30 mouse cellular contexts compared by ENCODE assay signal in genomic region chr2:150810603-150811002, GRCm38 (mm10). TPM values are rescaled to one million over a fixed set of nuclear protein-coding genes. Genes with fewer than 3 reads are reported as not detected.
DNase-seq lines count a peak whose midpoint lies in the region; ATAC-seq and TF ChIP-seq lines count a peak whose summit lies in the region.
"Had no signal": no experiment of that assay in that cellular context is flagged by ENCODE, and none has a peak within 500 bp of the region (broad histone marks: within the 10 kb centered on the region; RNA-seq: fewer than 3 reads in every experiment).

No protein-coding gene starts in this region.

- DNase-seq in liver, result peak; percentile 22
- DNase-seq in kidney, adult 11 months, result no peak
- DNase-seq in B cell, adult 2 months, result no peak
- no peak for DNase-seq in thymus, postnatal 36 days
- DNase-seq: adrenal gland, postnatal 36 days; cerebellum, adult 8-10 months; cerebellum, postnatal 25 days; embryo, embryonic 11 days; gastrocnemius, postnatal 14 days; heart, adult 11 months; kidney, postnatal 14 days; layer of hippocampus, adult 9-11 months; spleen, adult 18-20 months; thymus, adult 18-20 months; thymus, postnatal 4 days had no signal

- H3K27me3 ChIP-seq in intestine, postnatal 0 days (replicated peaks; ENCODE audit: control insufficient read depth, insufficient read depth, low read length), result no peaks in the 10 kb centered on the region
- no peaks in the 10 kb centered on the region for H3K27me3 ChIP-seq in intestine, embryonic 16.5 days (replicated peaks; ENCODE audit: control insufficient read depth, insufficient read depth, low read length)
- H3K27me3 ChIP-seq in liver, embryonic 16.5 days (ENCODE audit: control insufficient read depth, insufficient read depth, low read depth, low read length), result no peaks in the 10 kb centered on the region
- H3K27me3 ChIP-seq: embryonic facial prominence, embryonic 12.5 days; heart, embryonic 15.5 days; hindbrain, embryonic 12.5 days; intestine, embryonic 15.5 days; limb, embryonic 15.5 days; lung, embryonic 15.5 days; midbrain, embryonic 12.5 days; neural tube, embryonic 15.5 days had no signal

- H3K4me1 ChIP-seq in intestine, postnatal 0 days (replicated peaks; ENCODE audit: control insufficient read depth, insufficient read depth, low read length), result no peaks in the 10 kb centered on the region
- H3K4me1 ChIP-seq in intestine, embryonic 16.5 days (ENCODE audit: control insufficient read depth, insufficient read depth, low read length), result no peaks in the 10 kb centered on the region
- no peaks in the 10 kb centered on the region for H3K4me1 ChIP-seq in liver, embryonic 16.5 days (ENCODE audit: control insufficient read depth, low read depth, low read length)
- H3K4me1 ChIP-seq: embryonic facial prominence, embryonic 12.5 days; heart, embryonic 10.5 days; heart, embryonic 15.5 days; hindbrain, embryonic 12.5 days; intestine, embryonic 15.5 days; limb, embryonic 10.5 days; limb, embryonic 15.5 days; lung, embryonic 15.5 days; midbrain, embryonic 12.5 days; neural tube, embryonic 15.5 days had no signal

- ATAC-seq in intestine, postnatal 0 days, result no peak
- no peak for ATAC-seq in intestine, embryonic 16.5 days
- peak; percentile 42; the same call in 1 of the 2 replicates for ATAC-seq in liver, embryonic 16.5 days (ENCODE audit: low read depth)
- ATAC-seq: forebrain, embryonic 14.5 days; hindbrain, postnatal 0 days; intestine, embryonic 15.5 days had no signal

- H3K4me2 ChIP-seq in intestine, postnatal 0 days (replicated peaks; ENCODE audit: low read depth), result no peak overlapping the region
- no peak overlapping the region for H3K4me2 ChIP-seq in intestine, embryonic 16.5 days (ENCODE audit: low read depth, low read length)
- H3K4me2 ChIP-seq in liver, embryonic 16.5 days (ENCODE audit: low read depth, low read length), result no peak overlapping the region
- H3K4me2 ChIP-seq: embryonic facial prominence, embryonic 12.5 days; heart, embryonic 15.5 days; hindbrain, embryonic 12.5 days; intestine, embryonic 15.5 days; limb, embryonic 15.5 days; lung, embryonic 15.5 days; midbrain, embryonic 12.5 days; neural tube, embryonic 15.5 days had no signal

- H3K27ac ChIP-seq in intestine, postnatal 0 days (ENCODE audit: low read depth, low read length), result 0 out of 2 replicates have a peak overlapping the region, but pooled peaks have one; percentile 7
- H3K27ac ChIP-seq in intestine, embryonic 16.5 days (ENCODE audit: low read length), result no peak overlapping the region
- H3K27ac ChIP-seq in liver, embryonic 16.5 days (ENCODE audit: low read length), result no peak overlapping the region
- H3K27ac ChIP-seq: embryonic facial prominence, embryonic 12.5 days; heart, embryonic 10.5 days; heart, embryonic 15.5 days; hindbrain, embryonic 12.5 days; hindbrain, postnatal 0 days; intestine, embryonic 15.5 days; limb, embryonic 10.5 days; limb, embryonic 15.5 days; lung, embryonic 15.5 days; midbrain, embryonic 12.5 days; neural tube, embryonic 15.5 days had no signal

- peaks cover 77% of the 10 kb centered on the region for H3K36me3 ChIP-seq in intestine, postnatal 0 days (ENCODE audit: control insufficient read depth, insufficient read depth)
- H3K36me3 ChIP-seq in intestine, embryonic 16.5 days (ENCODE audit: control insufficient read depth, insufficient read depth, low read length), result peaks cover 35% of the 10 kb centered on the region
- peaks cover 10% of the 10 kb centered on the region for H3K36me3 ChIP-seq in liver, embryonic 16.5 days (ENCODE audit: control insufficient read depth, insufficient read depth)

- H3K9ac ChIP-seq in intestine, postnatal 0 days (ENCODE audit: low read depth, low read length), result no peak overlapping the region
- H3K9ac ChIP-seq in intestine, embryonic 16.5 days (ENCODE audit: low read depth, low read length), result no peak overlapping the region
- no peak overlapping the region for H3K9ac ChIP-seq in liver, embryonic 16.5 days (ENCODE audit: low read depth, low read length)
- H3K9ac ChIP-seq: embryonic facial prominence, embryonic 12.5 days; heart, embryonic 15.5 days; hindbrain, embryonic 12.5 days; intestine, embryonic 15.5 days; limb, embryonic 15.5 days; lung, embryonic 15.5 days; midbrain, embryonic 12.5 days; neural tube, embryonic 15.5 days had no signal

- H3K9me3 ChIP-seq in intestine, postnatal 0 days (ENCODE audit: control insufficient read depth), result no peaks in the 10 kb centered on the region
- H3K9me3 ChIP-seq in intestine, embryonic 16.5 days (ENCODE audit: control insufficient read depth, low read length), result no peaks in the 10 kb centered on the region
- no peaks in the 10 kb centered on the region for H3K9me3 ChIP-seq in liver, embryonic 16.5 days (replicated peaks; ENCODE audit: control insufficient read depth, low read length)
- H3K9me3 ChIP-seq: embryonic facial prominence, embryonic 12.5 days; heart, embryonic 10.5 days; heart, embryonic 15.5 days; hindbrain, embryonic 12.5 days; intestine, embryonic 15.5 days; limb, embryonic 10.5 days; limb, embryonic 15.5 days; lung, embryonic 15.5 days; midbrain, embryonic 12.5 days; neural tube, embryonic 15.5 days had no signal

- TF ChIP-seq CTCF in intestine, postnatal 0 days (IDR thresholded peaks at IDR 0.05; ENCODE audit: low read depth), result no peak

- 70% methylated on average over 5 of the region's 5 CpGs for WGBS in intestine, postnatal 0 days
- WGBS in intestine, embryonic 16.5 days, result 81% methylated on average over 5 of the region's 5 CpGs
- 32% methylated on average over 5 of the region's 5 CpGs for WGBS in liver, embryonic 16.5 days (ENCODE audit: insufficient replicate concordance)

- no peak overlapping the region for H3K4me3 ChIP-seq in intestine, postnatal 0 days (ENCODE audit: low read depth, low read length)
- no peak overlapping the region for H3K4me3 ChIP-seq in intestine, embryonic 16.5 days (ENCODE audit: low read length)
- no peak overlapping the region for H3K4me3 ChIP-seq in liver, embryonic 16.5 days (ENCODE audit: low read depth, low read length)
- H3K4me3 ChIP-seq: embryonic facial prominence, embryonic 12.5 days; heart, embryonic 10.5 days; heart, embryonic 15.5 days; hindbrain, embryonic 12.5 days; intestine, embryonic 15.5 days; limb, embryonic 10.5 days; limb, embryonic 15.5 days; lung, embryonic 15.5 days; midbrain, embryonic 12.5 days; neural tube, embryonic 15.5 days had no signal

RNA-seq across cellular contexts. Expression of gene Pygb, which starts 24.1 kb away (rescaled TPM):
- polyA plus RNA-seq in intestine, postnatal 0 days (2015; fragmentation: Nextera tagmentation; extraction: Ambion mirVana), result 42.3 and 43.7 TPM in 2 replicates
- polyA plus RNA-seq in intestine, embryonic 16.5 days (2015; fragmentation: Nextera tagmentation; extraction: Ambion mirVana), result 78.8 and 81.4 TPM in 2 replicates
- 29.5 and 31.3 TPM in 2 replicates for polyA plus RNA-seq in liver, embryonic 16.5 days (2015; fragmentation: Nextera tagmentation; extraction: Ambion mirVana)
